Mouse (Mus musculus) regulatory T cell (primary cell): ENCODE measurements around the gene Gm37240.

Experiments used
- in situ Hi-C: fragments of 300-600 bp; cut with MboI, MseI; formaldehyde crosslinking; loops from one replicate; pipeline ENCODE4 v1.15.1; 2025; ENCODE audit warnings: high pct_unique_total_duplicates

Gm37240 gene

GRCm38 (mm10) chr3:84965156-84965555, 922.2 kb downstream of the Gm37240 start:
- in situ Hi-C loops = no loop called here

- in situ Hi-C loops = no loop called here
Measured at GRCm38 (mm10) chr3:84955857-84956256, 931.5 kb downstream of the Gm37240 start.

GRCm38 (mm10) chr3:84955011-84955775, 932.1 kb downstream of the Gm37240 start:
- in situ Hi-C loops = no loop called here

GRCm38 (mm10) chr3:84952585-84953187, 934.6 kb downstream of the Gm37240 start:
- in situ Hi-C loops = no loop called here

GRCm38 (mm10) chr3:84952135-84952534, 935.2 kb downstream of the Gm37240 start:
- in situ Hi-C loops = no loop called here

GRCm38 (mm10) chr3:84951698-84952097, 935.6 kb downstream of the Gm37240 start:
- in situ Hi-C loops = no loop called here

GRCm38 (mm10) chr3:84949387-84949786, 937.9 kb downstream of the Gm37240 start:
- in situ Hi-C loops = no loop called here

- in situ Hi-C loops = no loop called here
Measured at GRCm38 (mm10) chr3:84946381-84946780, 940.9 kb downstream of the Gm37240 start.

GRCm38 (mm10) chr3:84944933-84945332, 942.4 kb downstream of the Gm37240 start:
- in situ Hi-C loops = no loop called here

- in situ Hi-C loops = no loop called here
Measured at GRCm38 (mm10) chr3:84937360-84938355, 949.7 kb downstream of the Gm37240 start.

GRCm38 (mm10) chr3:84936956-84937355, 950.4 kb downstream of the Gm37240 start:
- in situ Hi-C loops = no loop called here

GRCm38 (mm10) chr3:84936252-84936651, 951.1 kb downstream of the Gm37240 start:
- in situ Hi-C loops = no loop called here

GRCm38 (mm10) chr3:84935729-84936128, 951.6 kb downstream of the Gm37240 start:
- in situ Hi-C loops = no loop called here

GRCm38 (mm10) chr3:84930683-84931082, 956.6 kb downstream of the Gm37240 start:
- in situ Hi-C loops = no loop called here

- in situ Hi-C loops = no loop called here
Measured at GRCm38 (mm10) chr3:84929171-84929570, 958.1 kb downstream of the Gm37240 start.

- in situ Hi-C loops = no loop called here
Measured at GRCm38 (mm10) chr3:84927901-84928300, 959.4 kb downstream of the Gm37240 start.

GRCm38 (mm10) chr3:84927168-84927794, 960.0 kb downstream of the Gm37240 start:
- in situ Hi-C loops = no loop called here

GRCm38 (mm10) chr3:84926140-84926539, 961.2 kb downstream of the Gm37240 start:
- in situ Hi-C loops = no loop called here

GRCm38 (mm10) chr3:84925229-84925628, 962.1 kb downstream of the Gm37240 start:
- in situ Hi-C loops = no loop called here

- in situ Hi-C loops = no loop called here
Measured at GRCm38 (mm10) chr3:84923670-84924069, 963.6 kb downstream of the Gm37240 start.

GRCm38 (mm10) chr3:84923256-84923655, 964.1 kb downstream of the Gm37240 start:
- in situ Hi-C loops = no loop called here
